Mouse (Mus musculus) c-Kit-positive CD71-positive TER-119-positive erythroid progenitor cells, embryonic 14.5 days (primary cell): ENCODE results near the gene Sipa1.
"Not testable (repeated sequence)": the region's sequence is repeated elsewhere in the genome, so short reads cannot be mapped to it uniquely, and the experiment has no call there.

ENCODE experiments used
- DNase-seq: peaks from one replicate; pipeline ENCODE4 v3.0.0-alpha.2; 2013; ENCODE audit warnings: low spot score

Sipa1 gene

GRCm38 (mm10) chr19:5662981-5663913 is at the start of gene Sipa1:
Gene Sipa1, minus strand, starts transcription at chr19:5663707.
- peak; percentile 95 for DNase-seq

DNA sequence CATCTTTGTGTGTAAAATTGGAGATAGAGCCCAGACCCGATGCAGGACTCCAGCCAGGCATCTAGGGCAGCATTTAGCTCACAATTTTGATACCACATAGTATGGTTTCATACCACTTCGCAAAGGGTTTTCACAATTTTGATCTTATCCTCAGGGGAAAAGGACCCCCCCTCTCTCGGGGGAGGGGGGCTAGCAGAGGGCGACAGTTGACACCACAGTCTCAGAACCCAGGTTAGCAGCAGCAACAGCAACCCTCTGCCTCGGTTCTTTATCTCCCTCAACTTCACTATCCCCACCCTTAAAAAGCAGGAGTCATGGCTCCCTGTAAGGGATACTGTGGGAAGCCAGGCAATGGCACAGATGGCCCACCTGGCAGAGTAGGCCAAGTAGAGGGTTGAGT is 49.7 kb upstream of the Sipa1 start:
- DNase-seq: no peak

GRCm38 (mm10) chr19:5711907-5712460 is 48.5 kb upstream of the Sipa1 start:
- no peak for DNase-seq

DNA sequence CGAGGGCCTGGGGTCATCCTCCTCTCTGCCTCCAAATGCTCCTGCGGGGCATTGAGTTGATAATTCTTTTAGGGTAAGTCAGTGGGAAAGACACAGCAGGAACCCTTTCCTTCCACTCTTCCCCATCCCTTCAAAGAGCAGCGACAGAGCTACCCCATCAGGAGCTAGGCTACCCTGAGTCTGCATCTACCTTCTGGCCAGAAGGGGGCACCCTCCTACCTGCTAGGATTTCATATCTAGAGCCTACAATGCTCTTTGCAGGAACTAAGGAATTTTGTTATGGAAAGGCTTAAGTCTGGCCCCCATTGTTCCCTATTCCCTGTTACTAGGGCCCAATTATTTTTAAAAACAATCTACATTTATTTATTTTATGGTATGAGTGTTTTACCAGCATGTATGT is 47.7 kb upstream of the Sipa1 start:
- peak; percentile 52 for DNase-seq

- no peak for DNase-seq
Measured at GRCm38 (mm10) chr19:5710581-5710980, 47.1 kb upstream of the Sipa1 start.

DNA sequence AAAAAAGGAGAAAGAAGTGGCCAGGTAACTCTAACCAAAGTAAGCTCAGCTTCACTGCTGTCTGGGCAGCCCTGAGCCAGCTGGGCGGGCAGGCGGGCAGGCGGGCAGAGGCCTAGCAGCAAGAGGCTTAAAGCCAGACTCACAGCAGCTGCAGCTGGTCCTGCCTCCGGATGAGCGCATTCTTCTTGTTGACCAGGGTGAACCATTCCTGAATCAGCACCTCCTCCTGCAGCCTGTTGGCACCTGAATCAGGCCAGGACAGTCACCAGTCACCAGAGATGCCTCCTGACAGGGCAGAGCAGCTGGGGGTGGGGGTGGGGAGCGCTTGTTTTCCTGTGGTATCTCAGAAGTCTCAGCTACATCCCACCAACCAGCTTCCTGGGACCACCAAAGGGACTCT is 46.6 kb upstream of the Sipa1 start:
- no peak for DNase-seq

DNA sequence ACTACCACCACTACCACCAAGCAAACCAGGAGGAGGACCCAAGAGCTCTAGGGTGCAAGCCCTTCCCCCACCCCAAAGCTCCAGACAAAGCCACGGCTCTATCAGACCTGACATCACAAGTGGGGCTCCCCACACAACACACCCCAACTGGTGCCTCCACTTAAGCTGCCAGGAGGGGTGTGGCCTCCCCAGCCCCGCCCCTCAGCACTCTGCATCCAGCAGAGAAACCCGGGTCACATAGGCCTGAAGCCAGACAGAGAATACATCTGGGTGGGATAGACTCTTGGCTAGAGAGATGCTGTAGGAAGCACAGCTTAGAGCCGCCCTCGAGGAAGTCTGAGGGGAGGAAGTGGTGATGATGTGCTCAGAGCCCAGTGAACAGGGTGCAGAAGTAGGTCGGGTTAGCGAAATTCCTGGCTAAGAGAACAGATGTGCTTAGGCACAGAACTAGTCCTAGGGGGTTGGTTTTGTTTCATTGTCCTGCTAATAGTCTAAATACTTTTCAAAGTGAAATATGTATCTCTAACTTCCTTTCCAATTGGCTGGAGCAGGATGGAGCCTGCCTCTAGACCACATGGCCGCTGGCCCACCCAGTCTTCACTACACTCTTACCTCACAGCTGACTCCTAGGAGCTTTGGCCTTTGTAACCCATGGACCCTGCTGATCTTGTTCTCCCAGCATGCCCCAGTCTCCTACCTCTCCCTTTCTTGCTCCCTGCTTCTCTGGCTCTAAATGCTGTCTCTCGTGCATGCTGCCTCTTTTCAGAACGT is 41.5 kb upstream of the Sipa1 start:
- peak; percentile 71 for DNase-seq

DNA sequence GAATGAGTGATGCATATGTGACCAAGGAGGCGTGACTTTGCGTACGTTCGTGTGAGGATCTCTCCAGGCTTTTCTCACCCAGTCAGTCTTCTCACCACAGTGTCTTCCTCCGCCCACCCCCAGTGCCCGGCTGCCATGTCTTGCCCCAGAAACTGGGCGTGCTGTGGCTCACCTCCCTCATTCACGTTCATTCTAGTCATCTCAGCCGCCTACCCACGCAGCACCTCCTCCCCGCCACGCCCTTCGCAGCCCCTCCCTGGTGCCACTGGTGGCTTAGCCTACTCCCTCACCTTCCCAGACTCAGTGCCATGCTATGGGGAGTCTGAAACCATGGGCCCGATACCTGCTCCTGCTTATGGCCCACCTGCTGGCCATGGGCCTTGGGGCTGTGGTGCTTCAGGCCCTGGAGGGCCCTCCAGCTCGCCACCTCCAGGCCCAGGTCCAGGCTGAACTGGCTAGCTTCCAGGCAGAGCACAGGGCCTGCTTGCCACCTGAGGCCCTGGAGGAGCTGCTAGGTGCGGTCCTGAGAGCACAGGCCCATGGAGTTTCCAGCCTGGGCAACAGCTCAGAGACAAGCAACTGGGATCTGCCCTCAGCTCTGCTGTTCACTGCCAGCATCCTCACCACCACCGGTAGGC is 40.8 kb upstream of the Sipa1 start, which contains the start of gene Kcnk7:
Gene Kcnk7 (plus strand): TSS at position 205 of the 638 bp plus-strand sequence.
- DNase-seq: peak; percentile 60

DNA sequence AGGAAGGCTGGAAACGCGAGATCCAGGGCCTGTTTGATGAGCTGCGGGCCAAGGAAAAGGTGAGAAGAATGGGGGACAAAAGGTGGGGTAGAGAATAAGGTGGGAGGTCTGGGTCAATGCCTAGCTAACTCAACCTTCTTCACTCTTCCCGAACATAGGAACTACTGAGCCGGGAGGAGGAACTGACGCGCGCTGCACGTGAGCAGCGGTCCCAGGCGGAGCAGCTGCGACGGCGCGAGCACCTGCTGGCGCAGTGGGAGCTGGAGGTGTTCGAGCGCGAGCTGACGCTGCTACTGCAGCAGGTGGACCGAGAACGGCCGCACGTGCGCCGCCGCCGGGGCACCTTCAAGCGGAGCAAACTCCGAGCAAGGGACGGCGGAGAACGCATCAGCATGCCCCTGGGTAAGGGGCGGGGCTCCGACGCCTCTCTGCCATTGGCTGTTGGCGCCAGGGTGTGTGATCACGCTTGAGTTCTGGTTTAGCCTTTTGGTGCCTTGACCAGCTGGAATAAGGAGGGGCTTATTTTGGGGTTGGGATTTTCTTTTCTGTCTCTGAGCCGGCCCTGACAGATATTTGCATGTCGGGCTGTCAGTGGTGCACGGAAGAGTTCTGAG is 32.4 kb upstream of the Sipa1 start:
- DNase-seq: no peak

GRCm38 (mm10) chr19:5693801-5694200 is 30.3 kb upstream of the Sipa1 start:
- DNase-seq: no peak

DNA sequence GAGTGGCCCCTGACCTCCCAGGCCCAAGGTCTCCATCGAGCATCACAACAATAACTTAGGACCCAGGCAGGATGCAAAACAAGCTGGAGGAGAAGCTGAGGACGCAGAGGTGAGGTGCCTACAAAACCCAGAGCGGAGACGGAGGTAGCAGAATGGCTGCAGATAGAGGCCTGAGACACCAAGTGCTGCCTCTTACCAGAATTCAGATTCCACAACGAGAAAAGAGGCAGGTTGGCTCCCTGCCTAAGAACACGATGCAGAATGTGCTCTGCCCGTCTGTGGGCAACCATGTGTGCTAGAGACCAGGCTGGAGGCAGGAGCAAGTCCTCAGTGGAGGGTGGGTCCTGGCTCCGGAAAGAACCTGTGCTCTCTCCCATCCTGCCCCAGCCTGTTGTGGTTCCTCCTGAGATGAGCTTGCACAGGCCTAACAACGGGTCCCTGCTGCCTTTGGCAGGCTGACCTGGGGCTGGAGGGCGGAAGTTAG is 29.4 kb upstream of the Sipa1 start:
- DNase-seq: no peak

- DNase-seq: no peak
Measured at GRCm38 (mm10) chr19:5692086-5692912, 28.8 kb upstream of the Sipa1 start.

- DNase-seq: no peak
Measured at GRCm38 (mm10) chr19:5691601-5692000, 28.1 kb upstream of the Sipa1 start.

- DNase-seq: no peak
Measured at GRCm38 (mm10) chr19:5690343-5690735, 26.8 kb upstream of the Sipa1 start.

DNA sequence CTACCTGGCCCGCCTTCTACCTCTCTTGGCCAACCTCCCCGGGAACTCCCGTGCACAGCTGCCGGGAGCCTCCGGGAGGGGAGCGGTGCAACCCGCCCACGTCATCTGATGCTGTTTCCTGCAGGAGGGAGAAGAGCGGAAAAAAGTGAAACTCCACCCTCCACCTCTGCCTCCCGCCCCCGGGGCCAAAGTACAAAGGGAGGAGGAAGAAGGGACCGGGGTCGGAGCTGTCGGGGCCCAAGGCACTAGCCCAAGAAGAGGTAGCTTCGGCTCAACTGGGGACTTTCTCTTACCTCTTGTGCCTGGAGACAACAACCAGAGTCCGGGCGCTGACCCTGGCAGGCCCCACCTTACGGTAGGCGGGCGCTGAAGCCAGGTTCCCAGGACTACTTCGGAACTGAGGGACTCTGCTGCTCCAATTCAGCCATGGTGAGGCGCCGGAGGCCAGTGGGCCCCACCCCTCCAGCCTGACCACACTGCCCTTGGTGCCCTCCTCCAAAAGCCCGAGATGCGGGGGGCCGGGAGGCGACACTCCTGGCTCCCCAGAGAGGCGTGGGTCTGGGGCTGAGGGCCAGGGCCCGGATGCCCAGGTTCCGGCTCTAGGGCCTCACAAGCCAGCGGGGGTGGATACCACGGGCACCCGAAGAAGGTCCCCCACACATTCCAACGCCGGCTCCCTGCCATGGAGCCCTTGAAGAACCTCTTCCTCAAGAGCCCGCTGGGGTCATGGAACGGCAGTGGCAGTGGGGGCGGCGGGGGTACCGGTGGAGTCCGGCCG is 26.2 kb upstream of the Sipa1 start:
- DNase-seq: peak; percentile 85

DNA sequence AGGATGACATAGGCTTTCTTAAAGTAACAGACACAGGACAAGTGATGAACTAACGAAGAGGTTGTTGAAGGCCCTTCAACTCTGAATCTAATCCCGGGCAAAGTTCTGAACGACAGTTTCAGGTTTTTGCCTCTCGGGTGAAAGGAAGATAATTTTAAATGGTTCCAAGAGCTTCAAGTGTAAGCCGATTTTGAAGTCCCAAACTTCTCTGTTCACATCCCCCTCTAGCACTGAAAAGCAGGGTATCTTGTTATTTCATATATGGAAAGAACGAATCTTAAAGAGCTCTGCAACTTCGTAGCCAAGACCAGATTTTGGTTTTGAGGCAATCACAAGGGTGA is 25.6 kb upstream of the Sipa1 start:
- no peak for DNase-seq

GRCm38 (mm10) chr19:5688200-5689087 is 24.9 kb upstream of the Sipa1 start, which contains the start of the genes Map3k11 and Pcnx3:
Gene Map3k11, plus strand, starts transcription at chr19:5688742.
Gene Pcnx3, minus strand, starts transcription at chr19:5688908.
- DNase-seq: peak; percentile 96

- no peak for DNase-seq
Measured at GRCm38 (mm10) chr19:5687738-5688137, 24.2 kb upstream of the Sipa1 start.

- DNase-seq: not testable (repeated sequence)
Measured at GRCm38 (mm10) chr19:5686954-5687353, 23.4 kb upstream of the Sipa1 start.
